Mouse (Mus musculus): ENCODE measurements at regions not wholly inside any gene's neighbourhood (a gene's known extent, or its start where the extent isn't known, plus 50 kb on each side); places are given as distances from the start of the nearest gene placed in this dataset.
A peak's percentile ranks its signal among the peaks of the same experiment; 100 is the strongest.
"Not testable (repeated sequence)": the region's sequence is repeated elsewhere in the genome, so short reads cannot be mapped to it uniquely, and the experiment has no call there.

DNA sequence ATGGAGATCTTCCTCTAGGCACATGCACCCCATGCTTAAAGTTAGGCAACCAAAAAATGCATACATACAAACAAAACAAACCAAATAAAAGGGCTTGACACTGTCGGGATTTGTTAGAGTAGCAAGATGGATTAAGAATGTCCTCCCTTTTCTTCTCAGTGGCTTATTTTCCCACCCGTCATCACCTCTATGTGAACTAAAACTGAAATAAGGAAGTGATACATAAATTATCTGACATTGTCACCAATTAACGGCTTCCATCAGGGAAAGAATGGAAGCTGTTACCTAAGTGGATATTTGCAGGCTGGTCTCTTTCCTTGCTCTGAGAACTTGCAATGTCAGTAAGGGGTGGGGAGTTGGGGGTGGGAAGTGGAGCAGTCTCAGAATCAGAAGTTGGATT, 541.5 kb downstream of the Diaph3 start:
- no peak for DNase-seq

DNA sequence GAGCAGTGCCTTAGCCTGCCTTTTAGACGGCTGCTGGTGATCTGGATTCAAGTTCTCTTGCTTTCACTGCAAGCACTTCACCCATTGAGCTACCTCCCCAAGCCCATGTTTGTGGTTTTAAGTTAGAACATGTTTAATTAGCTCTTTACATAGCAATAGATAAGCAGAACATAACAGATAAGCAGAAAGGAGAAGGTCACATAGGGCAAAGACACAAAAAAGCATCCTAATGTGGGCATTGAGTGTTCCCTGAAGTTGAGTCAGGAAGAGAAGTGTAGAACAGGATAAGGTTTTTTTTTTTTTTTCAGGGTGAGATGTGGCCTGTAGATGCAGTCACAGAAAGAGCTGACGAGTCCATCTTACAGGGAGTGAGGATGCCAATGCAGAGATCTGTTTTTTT, 552.5 kb downstream of the Diaph3 start:
- DNase-seq: no peak

DNA sequence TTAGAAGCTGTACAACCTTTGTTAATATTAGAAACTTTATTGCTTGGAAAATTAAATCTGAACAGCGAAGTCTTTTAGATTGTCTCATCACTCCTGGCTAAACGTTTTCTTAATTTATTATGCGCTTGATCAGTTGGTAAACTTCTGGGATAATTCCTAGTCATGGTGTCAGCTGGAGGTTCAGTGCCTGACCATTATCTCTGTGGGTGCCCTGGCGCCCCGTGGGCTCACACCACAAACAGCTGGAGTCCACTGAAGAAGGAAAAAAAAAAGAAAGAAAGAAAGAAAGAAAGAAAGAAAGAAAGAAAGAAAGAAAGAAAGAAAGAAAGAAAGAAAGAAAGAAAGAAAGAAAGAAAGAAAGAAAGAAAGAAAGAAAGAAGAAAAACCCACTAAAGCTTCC, 555.1 kb downstream of the Diaph3 start:
- DNase-seq: not testable (repeated sequence)

DNA sequence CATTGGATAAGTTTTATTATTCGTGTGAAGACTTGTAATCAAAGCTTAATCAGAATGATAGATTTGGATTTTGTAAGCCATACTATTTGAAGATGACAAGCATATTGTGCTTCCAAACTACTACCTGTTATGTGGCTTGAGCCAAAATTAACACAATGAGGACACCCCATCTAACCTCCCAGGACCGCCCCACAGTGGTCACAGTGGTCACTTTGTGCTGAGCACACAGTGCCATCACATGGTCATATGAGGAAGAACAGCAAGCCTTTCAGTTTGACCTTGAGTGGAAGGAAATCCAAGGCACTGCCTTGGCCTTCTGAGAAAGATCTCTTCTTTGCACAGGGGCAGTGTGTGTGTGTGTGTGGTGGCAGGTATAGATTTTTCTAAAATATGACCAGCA, 578.3 kb downstream of the Diaph3 start:
- peak; percentile 40 for DNase-seq

DNA sequence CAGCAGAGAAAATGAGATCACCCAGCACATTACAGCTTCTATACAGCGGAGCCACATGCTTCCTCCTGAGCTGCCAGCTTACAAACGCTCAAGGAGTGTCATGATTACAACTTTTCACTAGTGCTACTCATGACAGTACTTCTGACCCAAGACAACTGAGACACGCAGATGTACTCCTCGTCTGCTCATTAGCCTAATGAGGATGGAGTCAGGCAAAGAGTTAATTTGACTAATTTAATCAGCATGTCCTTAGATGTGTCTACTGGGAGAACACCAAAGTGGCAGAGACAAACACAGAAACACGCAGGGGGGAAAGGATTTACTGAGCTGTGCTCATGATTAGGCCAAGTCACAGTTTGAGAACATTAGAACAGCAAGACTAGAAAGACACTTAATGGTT, 603.0 kb downstream of the Diaph3 start:
- peak; percentile 56 for DNase-seq

DNA sequence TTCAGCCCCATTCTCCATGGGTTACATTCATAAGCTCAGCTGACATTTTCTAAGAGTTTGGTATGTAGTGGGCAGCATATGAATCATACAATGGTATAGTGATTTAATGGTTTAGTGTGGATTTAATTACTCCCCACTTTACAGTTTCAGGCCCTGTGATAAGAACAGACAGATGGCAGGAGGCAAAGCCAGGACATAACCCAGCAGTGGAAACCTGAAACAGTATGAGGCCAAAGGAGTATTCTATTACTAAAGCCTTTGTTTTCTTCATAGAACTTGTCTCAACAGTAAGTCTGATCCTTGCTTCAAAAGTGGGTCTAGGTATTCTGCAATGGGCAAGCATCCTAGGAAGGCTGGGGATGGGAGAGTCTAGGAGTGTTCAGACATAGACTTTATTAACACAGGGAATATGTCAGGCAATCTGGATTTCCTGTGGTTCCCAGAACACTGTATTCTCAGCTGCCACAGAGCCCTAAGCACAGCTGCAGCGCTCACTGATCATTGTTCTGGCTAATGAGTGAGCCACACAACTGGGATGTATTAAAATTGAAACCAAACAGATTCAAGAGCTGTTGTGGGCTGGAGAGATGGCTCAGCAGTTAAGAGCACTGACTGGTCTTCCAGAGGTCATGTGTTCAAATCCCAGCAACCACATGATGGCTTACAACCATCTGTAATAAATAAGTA, 604.6 kb downstream of the Diaph3 start:
- no peak for DNase-seq

DNA sequence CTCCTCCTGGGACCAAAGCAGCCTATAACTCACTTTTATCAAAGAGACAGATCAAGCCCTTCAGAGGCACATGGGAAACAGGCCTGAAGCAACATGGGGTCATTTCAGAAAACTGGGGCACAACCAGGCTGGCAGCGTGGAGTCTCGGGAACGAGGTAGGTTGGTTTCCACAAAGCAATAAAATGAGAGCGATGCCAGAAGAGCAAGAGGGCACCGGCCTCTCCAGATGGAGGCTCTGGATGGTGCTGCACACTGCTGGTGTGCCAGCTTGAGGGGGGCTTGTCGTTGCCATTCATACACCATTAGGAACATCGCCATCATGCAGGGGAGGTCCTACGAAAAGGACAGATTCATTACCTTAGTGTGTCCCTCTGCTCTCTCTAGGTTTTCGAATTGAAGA, 630.6 kb downstream of the Diaph3 start:
- DNase-seq: no peak

DNA sequence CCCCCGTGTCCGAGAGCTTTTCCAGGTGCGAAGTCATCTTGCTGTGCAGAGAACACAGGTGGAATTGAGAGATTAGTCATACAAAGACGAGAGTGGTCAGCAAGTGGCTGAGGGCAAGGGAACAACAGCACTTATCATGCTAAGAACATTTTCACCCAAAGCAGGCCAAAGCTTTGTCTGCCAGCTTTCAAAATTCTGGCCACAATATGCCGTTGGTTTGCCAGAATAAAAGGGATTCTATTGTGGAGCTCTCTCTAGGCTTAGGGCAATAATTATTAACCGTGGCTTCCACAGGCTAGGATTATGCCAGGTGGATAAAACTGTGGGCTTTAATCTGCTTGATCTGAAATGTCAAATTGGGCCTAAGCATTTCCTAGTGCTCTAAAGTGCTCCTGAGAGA, 631.3 kb downstream of the Diaph3 start:
- DNase-seq: no peak

DNA sequence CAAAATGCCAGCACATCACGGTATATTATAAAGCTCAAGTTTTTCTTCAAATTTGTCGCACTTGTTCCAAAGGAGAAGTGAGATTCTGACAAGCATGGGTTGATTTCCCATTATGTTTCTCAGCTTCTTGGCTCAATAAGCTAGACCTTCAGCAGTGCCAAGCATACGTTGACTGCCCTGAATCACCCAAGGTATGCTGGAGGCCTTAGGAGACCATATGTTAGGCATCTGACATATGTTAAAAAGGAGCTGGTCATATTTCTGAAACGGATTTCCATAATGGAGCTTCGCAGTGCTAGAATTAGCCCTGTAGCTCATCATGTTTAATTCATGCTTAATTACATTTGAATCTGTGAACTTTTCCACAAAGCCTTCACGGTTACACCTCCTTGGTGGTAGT, 634.7 kb downstream of the Diaph3 start:
- DNase-seq: no peak

DNA sequence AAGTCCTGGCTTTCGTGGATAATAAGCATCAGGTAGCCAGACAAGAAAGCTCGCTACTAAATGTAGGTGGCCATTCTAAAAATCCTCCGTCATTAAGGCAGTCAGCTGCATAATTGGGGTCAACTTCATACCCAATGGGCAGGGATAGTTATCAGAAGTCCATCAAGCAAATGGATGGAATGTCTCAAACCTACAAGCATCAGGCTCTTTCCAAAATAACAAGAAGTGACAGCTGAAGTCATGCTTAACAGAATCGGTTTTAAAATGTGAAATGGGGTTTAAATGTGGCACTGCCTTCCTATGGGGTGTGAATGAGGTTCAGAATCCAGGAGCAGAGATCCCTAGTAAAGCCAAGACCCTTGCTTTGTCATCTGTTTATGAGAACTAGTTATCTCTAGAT, 650.2 kb downstream of the Diaph3 start:
- DNase-seq: peak; percentile 62

DNA sequence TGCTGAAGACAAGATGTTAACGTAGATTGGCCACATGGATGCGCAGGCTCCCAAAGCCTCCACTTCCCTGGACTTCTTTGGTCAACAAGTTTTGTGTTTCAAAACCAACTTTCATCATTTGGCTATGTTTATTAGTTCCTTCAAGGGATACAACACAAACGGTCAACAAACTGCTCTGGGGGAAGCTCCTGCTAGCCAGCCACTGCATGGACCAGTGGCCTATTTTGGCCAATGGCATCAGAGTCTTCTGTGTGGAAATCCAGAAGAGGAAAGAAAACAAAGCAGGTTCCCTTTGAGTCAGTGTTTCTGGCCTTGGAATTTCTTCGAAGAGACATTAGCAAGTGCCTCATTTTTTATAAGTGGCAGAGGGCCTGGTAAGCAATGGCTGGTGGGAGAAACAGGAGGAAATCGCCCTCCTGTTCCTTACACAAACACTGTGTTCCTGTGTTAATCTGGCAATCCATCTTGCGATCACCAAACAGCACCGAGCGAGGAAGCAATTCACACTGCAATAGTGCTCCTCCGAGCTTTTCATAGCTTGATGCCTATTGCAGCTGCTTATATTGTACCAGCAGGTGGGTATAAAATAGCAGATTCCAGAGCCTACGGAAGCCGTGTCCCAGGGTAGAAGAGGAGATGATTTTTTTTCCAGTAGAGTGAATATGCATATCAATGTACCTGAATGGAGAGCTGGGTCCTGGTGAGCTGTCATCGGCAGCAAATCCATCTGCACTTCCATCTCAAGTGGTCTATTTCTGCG, 651.0 kb downstream of the Diaph3 start:
- DNase-seq: peak; percentile 24

DNA sequence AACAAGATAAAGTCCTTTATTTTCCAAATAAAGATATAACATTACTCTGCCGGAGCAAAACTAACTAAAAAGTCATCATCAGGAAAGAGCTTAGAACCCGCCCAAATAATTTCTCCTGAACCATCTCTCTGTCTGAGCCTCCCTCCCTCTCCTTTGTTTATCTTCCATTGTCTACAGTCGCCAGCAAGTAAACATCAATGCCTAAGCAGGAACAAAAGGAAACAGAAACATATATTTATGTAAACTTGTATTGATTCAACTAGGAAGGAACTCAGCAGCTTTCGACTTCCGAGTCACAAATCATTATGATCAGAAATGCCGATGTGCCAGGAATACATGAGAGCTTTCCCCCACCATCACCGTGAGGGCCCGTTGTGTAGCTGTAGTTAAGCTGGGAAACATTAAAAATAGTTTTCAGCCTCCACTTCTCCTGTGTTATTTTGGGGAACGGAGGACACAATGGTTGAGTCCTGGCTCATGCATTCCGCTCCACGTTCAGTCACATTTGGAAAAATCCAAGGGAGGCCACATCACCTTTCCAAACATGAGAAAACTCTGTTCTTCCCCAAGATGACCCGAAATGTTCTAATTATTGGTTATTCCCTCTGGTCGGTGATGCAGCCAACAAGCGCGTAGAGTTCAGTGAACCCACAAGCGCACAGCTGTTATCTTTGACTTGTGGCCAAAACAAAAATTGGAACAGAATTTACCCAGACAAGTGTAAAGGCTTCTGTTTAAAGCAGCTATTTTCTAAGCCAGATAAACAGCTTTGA, 651.8 kb downstream of the Diaph3 start:
- DNase-seq: no peak

DNA sequence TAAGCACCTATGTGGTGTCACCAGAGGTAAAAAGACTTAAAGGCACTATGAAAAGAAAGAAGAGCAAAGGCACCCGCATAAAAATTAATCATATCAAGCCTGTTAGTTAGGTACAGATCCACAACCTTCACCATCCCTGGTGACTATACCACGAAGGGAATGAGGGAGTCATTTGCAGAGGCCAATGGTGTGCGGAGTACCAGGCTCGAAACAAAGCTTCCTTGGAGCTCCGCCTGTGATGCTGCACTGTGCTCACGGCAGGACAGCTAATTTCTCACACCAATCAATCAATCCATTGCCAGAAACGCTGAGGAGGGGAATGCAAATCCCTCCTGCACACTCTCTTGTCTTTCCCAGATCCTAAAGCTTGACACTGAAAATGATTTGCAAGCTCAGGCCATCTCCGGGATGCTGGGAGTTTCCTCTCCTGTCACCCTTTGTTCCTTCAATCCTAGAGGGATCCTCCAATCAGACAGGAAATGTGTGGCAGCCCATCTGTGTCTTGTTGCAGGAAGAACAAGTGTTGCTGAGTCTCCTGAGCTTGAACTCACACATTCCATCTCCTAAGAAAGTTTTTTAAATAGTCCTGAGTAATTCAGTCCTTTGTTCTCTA, 653.6 kb downstream of the Diaph3 start:
- no peak for DNase-seq

DNA sequence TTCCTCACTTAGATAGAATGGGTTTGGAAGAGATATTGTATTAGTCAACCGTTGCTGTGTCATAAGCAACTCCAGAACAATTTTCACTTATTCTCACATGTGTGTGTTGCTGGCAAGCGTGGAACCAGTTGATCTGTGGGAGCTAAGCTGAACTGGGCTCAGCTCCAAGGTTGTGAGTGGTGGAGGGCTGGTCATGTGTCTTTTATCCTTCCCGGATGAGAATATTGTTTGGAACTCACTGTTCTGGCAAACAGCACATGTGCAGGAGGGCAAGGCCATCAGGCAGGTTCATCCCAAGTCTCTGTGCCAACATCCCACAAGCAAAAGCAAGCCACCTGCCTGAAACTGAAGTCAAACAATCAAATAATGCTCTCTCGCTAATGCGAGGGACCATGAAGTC, 656.8 kb downstream of the Diaph3 start:
- DNase-seq: no peak

DNA sequence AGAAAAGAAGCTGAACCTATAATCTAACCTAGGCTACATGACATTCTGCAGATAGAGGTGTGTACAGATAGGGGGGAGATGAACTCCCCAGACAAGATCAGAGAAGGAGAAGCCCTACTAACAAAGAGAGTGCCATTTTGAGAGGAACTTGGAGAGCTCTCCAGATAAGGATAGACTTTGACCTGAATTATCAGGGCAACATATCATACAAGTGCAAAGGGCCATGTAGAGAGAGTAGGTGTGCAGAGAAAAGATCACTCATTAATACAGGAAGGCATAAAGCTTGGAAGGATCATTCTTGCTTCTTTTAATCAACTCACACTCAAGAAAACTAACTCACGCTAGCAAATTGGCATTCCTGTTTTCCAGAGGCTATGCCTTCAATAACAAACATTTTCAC, 667.4 kb downstream of the Diaph3 start:
- no peak for DNase-seq

DNA sequence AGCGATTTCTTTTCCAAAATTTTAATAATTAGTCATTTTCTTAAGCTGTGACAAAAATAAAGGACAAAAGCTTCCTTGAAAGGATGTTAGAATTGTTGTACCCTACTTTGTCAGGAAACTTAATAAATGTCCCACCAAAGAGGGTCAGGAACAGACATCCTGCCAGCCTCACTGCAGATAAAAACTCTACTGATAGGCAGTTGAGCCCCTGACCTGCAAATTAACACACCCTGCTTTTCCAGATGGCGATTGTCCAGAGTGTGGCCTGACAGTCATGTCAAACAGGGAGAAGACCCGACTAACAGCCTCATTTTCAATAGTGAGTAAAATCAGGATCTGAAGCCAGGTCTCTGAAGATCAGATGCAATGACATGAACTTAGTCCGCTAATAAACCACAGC, 670.6 kb downstream of the Diaph3 start:
- DNase-seq: no peak

DNA sequence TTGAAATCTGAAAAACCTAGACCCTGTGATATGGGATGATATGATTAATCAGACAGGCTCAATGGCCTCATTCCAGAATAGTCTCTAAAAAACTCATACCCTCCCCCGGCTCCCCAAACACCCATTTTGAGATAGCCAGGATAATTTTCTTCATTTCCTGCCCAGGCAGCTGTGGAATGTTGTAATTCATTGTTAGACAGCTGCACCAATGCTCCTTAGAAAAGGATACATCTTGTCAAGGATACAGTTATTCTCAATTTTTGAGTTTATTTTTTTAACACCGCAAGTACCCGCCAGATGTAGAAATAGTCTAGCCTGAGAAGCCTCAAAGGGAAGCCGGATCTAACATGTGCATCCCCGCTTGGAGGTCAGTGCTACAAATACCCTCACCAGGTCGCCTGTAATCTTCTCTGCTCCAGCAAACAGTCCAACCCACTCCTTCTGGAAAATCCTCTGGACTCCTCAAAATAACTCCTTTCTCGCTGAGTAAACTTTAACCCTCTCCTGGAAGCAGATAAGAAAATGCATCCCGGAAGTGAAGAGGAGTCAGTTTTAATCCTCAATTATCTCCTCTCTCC, 673.1 kb downstream of the Diaph3 start:
- DNase-seq: no peak

DNA sequence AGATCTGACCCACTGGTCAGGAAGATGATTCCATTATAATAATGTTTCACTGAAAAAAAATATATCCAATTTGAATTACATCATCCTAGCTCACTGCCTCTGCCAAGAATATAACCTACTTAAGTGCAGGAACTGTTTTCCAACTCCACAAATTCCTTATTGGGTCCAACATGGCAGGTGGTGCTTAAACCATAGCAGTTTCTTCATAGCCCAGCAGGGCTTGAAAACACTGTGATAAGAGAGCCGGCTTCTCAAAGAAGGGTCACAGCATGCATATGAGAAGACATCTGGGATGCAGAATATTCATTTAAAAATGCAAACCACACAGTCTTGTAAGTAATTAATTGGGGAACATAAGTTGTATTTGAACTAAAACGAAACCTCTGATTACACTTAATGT, 677.6 kb downstream of the Diaph3 start:
- no peak for DNase-seq

DNA sequence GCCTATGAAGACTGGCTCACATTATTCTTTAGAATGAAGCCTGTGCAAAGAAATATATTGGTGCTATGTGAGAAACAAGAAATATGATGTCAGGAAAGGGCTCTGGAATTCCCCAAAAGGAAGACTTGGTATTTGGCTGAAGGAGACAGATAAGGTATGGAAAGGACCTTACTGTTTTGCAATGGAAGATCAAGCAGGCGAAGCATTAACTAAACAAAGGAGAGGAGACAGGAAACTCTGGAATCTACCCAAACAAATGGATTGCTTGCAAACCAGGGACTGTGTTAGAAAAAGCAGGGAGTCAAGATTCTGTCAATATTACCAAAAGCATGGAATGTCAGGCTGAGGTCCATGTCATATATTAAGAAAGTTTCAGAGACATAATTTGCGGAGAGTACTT, 687.9 kb downstream of the Diaph3 start:
- no peak for DNase-seq

DNA sequence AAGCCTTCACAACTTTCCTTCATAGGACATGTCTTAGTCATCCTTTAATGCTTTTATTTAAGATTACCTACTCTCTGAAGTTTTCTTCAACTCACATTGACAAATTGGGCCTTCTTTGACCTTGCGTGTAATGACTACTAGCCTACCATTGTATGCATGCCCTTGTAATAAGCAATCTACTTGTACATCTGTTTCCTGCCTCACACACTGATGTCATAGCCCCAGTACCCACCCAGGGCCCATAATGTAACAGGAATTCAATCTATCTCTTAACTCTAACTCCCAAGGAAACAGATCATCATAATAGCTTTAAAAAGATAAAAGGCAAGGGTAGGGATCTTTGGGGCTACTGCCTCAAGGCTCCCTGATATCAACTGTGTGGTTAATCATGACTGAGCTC, 690.4 kb downstream of the Diaph3 start:
- no peak for DNase-seq

DNA sequence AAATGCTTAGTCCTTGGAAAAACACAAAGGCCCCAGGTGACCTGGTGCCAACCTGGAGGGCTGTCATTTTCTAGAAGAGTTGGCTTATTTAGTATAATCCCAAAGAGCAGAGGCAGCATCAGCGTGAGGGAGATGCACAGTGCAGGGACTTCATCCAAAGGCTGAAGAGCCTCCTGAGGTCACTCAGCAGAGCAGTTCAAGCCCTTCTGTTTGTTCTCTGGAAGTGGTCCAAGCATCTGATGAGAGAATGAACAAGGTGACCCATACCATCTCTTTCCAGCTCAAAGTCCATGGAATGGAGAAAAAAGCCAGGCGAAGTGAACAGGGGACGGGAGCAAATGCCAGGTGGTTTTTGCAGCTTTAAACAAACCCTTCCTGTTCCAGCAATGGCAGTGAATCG, 695.9 kb downstream of the Diaph3 start:
- no peak for DNase-seq

DNA sequence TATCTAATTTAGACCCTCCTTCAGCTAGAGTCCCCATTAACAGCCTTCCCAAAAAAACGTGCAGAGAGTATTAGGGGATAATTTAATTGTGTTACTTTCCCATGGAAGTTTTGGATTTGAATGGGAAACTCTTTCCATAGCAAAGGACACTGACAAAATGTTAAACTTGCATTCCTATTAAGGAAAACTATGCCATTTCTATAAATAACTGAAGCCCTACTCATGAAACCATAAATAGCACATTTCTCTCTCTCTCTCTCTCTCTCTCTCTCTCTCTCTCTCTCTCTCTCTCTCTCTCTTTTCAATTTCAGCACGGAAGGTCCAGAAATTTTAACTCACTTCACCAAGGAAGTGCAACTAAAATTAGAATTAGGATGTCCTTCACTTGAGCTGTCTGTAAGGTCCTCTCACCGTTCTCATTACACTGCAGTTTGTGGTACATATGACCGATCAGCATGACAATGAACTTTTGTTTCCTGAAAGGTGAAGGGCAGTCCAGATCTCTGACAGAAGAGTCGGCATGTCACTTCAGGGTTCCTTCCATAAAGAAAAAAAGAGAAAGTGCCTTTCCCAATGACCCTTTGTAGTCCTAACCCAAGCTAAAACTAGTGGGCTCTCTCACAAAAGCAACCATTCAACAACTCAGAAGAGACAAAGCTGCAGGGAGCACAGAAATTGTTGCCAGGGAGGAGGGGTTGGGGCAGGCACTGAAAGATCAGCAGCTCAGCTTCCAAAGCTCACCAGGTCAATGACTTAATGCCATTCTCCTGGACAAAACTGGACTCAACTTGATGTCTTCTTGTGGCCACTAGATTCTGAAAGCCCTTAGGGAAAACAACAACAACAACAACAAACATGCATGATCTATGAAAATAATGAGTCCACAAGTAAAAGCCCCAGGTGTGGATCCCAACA, 696.9 kb downstream of the Diaph3 start:
- no peak for DNase-seq
